Mouse (Mus musculus) kidney, adult 2 months (tissue): ENCODE data around the gene Tradd.
"Not testable (repeated sequence)": the region's sequence is repeated elsewhere in the genome, so short reads cannot be mapped to it uniquely, and the experiment has no call there.

Experiments
- CTCF ChIP-seq: fragments of 200-500 bp; conservative IDR thresholded peaks from 2 replicates; pipeline ENCODE4 v1.5.1; 2011; ENCODE audit warnings: low read depth, mild to moderate bottlenecking, control low read depth, low read length, moderate library complexity, mixed read lengths; ENCODE audit not compliant: insufficient read depth, insufficient read length
- POLR2A ChIP-seq: fragments of 200-500 bp; IDR thresholded peaks from one replicate; pipeline ENCODE4 v1.6.1; 2011; ENCODE audit warnings: low read depth, low read length, control low read depth

GRCm38 (mm10) chr8:105291364-105291763, 27.0 kb upstream of the Tradd start:
- TF ChIP-seq POLR2A, CTCF: not testable (repeated sequence)
